Mouse (Mus musculus) heart, adult 2 months (tissue): ENCODE measurements at regions not wholly inside any gene's neighbourhood (a gene's known extent, or its start where the extent isn't known, plus 50 kb on each side); places are given as distances from the start of the nearest gene placed in this dataset.

Experiments
- CTCF ChIP-seq: fragments of 200-600 bp; IDR thresholded peaks from 2 replicates; pipeline ENCODE4 v1.8.1; 2022; ENCODE audit warnings: antibody characterized with exemption, mild to moderate bottlenecking, moderate library complexity
- EP300 ChIP-seq: fragments of 200-500 bp; IDR thresholded peaks from 2 replicates; pipeline ENCODE4 v1.6.1; 2011; ENCODE audit warnings: low read depth, low read length, control low read depth; ENCODE audit not compliant: insufficient read depth
- POLR2A ChIP-seq: fragments of 200-500 bp; IDR thresholded peaks from 2 replicates; pipeline ENCODE4 v1.6.1; 2011; ENCODE audit warnings: mild to moderate bottlenecking, low read depth, low read length, control low read depth; ENCODE audit not compliant: insufficient read depth

GRCm38 (mm10) chr4:18744241-18744640 lies 861.0 kb upstream of the Gm12353 start:
- TF ChIP-seq POLR2A (no peak), CTCF (no peak), EP300 (no peak)
